Mouse (Mus musculus) olfactory bulb, adult 2 months (tissue): Measurements from ENCODE around the gene Tssk1. TPM values are rescaled to one million over a fixed set of nuclear protein-coding genes. Genes with fewer than 3 reads are reported as not detected.
A peak's percentile ranks its signal among the peaks of the same experiment; 100 is the strongest.

ENCODE experiments used
- H3K27ac ChIP-seq: fragments of 200-500 bp; 2 replicates; pipeline ENCODE4 v1.5.1; 2012; ENCODE audit warnings: low read depth, low read length; ENCODE audit not compliant: insufficient read depth
- H3K4me1 ChIP-seq: fragments of 200-500 bp; 2 replicates; pipeline ENCODE4 v1.6.1; 2012; ENCODE audit warnings: low read length; ENCODE audit not compliant: control insufficient read depth, insufficient read depth
- H3K4me3 ChIP-seq: fragments of 200-500 bp; 2 replicates; pipeline ENCODE4 v1.5.1; 2012; ENCODE audit warnings: mild to moderate bottlenecking, low read depth, low read length, moderate library complexity; ENCODE audit not compliant: insufficient read depth
- CTCF ChIP-seq: fragments of 200-500 bp; IDR thresholded peaks from 2 replicates; pipeline ENCODE4 v1.5.1; 2012; ENCODE audit warnings: low read depth, mild to moderate bottlenecking, low read length, moderate library complexity; ENCODE audit not compliant: insufficient read depth
- POLR2A ChIP-seq: fragments of 200-500 bp; IDR thresholded peaks from 2 replicates; pipeline ENCODE4 v1.6.1; 2012; ENCODE audit warnings: mild to moderate bottlenecking, low read depth, low read length, moderate library complexity; ENCODE audit not compliant: insufficient read depth
- WGBS: fragments of 180-500 bp; shearing (Covaris S2); methylation state at CpG from one replicate; pipeline ENCODE4 v1.1.7; 2018; 5-methylcytosine and 5-hydroxymethylcytosine counted together
- polyA plus RNA-seq: library from polyadenylated mRNA; stranded (reverse); fragments of >200 nt; gene quantifications from 2 replicates; pipeline ENCODE4 v1.2.4, GENCODE M21; 2012; ENCODE audit warnings: low replicate concordance; ENCODE audit not compliant: missing spikeins, insufficient read depth, insufficient read length

Tssk1 gene
- polyA plus RNA-seq, 1 experiment, result not detected

DNA sequence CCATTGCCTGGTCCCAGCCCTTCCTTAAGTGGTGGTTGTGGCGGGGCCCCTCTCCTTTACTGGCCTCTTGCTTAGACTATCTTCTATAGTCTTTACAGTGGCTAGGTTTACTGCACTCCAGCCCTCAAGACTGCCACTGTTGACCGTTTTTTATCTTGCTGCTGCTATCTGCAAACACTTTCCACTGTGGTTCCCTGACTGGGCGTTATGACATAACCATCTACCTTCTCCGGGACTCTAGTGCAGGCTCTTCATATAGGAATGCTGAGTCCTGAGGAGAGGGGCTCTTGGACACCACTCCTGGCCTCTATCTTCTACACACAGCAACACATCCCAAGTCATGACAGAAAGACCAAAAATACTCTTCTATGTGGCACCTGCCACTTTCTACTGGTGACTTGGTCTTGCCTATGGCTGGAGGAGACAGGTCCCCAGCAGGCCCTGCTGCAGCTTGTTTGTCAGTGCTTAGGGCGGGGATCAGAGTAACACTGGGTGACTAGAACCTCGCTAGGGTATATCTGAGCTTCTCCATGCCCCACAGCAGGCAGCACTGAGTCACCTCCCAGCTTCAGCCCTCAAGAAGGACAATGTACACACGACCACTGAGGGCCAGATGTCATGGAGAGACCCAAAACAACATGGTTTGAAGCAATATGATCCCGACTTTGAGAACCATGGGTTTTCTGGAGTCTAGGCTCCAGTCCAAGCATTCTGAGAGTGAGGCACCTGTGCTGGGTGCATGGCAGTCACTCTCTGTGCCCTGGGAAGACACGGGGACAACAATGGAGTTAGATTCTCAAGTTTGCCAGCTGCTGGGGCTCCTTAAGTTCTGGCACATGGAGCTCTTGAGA lies 39.8 kb downstream of the Tssk1 start:
- 73% methylated on average over 9 of the region's 9 CpGs for WGBS
- H3K4me3 ChIP-seq, result no peak overlapping the region
- H3K4me1 ChIP-seq, result peaks cover under 1% of the 10 kb centered on the region
- TF ChIP-seq CTCF (no peak), POLR2A (no peak)
- H3K27ac ChIP-seq, result no peak overlapping the region

DNA sequence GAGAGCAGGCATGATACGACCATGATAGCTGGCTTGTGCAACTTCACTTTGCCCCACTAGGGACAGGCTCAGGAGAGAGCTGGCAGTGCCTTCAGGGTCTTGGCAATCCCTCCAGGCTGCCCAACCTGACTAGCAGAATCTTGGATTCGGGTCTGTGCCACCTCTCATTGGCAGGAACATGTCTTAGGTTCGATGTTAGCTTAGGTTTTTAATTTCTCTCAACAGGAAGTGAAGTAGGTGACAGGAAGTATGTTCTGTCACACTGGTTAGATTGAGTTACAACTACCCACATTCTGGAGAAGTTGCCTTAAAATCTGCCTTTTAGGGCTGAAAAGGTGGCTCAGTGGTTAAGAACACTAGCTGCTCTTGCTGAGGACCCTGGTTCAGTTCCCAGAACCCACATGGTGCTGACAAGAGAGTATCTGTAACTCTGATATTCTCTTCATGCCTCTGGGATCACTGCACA lies 40.5 kb downstream of the Tssk1 start:
- Histone ChIP-seq H3K4me1 (no peaks in the 10 kb centered on the region), H3K4me3 (no peak overlapping the region), H3K27ac (no peak overlapping the region)
- WGBS, result 65% methylated on average over 3 of the region's 3 CpGs
- TF ChIP-seq CTCF, result no peak
- no peak for TF ChIP-seq POLR2A

DNA sequence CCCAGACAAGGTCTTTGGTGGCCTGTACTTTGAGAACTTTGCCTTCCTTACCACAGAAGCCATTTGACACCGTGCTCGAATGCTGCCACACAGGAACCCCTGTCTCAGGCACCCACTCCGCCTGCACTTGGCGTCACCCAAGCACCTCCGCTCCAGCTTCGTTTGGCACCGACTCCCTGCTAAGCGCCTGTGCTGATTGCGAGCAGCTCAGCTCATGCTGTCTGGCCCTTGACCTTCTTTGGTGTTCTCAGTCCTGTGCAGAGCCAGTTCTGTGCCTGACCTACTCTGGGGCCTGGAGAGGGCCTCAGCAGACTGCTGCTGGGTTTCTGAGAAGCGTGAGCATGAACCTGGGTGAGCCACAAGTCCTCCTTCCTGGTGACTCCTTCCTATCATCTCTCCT lies 42.8 kb downstream of the Tssk1 start:
- 85% methylated on average over 10 of the region's 10 CpGs for WGBS

DNA sequence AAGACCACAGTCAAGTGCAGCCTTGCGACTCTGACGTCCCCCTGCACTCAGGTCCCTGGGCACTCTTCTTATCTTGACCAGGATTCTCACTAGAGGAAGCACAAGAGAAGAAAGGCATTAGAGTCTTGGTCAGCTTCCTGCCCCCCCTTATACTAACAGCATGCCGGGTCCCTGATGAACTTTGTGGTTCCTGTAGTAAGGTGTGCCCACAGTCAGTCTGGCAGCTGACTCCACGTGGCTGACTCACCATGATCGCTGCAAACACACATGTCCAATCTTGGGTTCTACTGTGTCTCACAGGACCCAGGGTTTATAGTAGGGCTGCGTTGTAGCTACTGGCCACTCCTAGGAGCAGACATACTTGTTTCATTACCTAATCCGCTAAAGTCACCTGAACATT lies 44.2 kb downstream of the Tssk1 start:
- TF ChIP-seq CTCF (no peak), POLR2A (no peak)
- no peak overlapping the region for H3K27ac ChIP-seq
- WGBS, result 91% methylated on average over 7 of the region's 7 CpGs

More for the DNA sequence above, 42.8 kb downstream of the Tssk1 start:
- H3K27ac ChIP-seq, result no peak overlapping the region
- no peak for TF ChIP-seq POLR2A
- TF ChIP-seq CTCF, result no peak
- no peak overlapping the region for H3K4me3 ChIP-seq
- H3K4me1 ChIP-seq, result no peaks in the 10 kb centered on the region

DNA sequence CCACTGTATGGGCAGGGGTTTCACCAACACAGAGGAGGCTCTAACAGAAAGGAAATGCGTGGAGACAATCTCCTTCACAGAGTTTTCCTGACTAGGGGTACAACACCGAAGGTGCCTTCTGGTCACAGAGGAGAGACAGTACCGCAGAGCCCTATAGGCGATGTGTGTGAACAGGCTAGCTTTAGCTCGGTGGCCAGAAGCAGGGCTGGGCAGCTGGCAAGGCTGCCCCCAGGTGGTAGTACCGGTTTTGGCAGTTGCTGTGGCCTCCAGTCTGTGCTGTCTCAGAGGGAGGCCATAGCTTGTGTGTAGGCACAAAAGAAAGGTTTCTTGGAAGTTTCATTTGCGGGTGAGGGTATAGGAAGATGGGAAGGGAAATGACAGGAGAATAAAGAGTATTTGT lies 44.8 kb downstream of the Tssk1 start:
- Histone ChIP-seq H3K4me3 (no peak overlapping the region), H3K27ac (no peak overlapping the region), H3K4me1 (peaks cover 2% of the 10 kb centered on the region; the same call in 1 of the 2 replicates)
- 18% methylated on average over 7 of the region's 7 CpGs for WGBS
- TF ChIP-seq CTCF (peak; percentile 59), POLR2A (no peak)

More for the DNA sequence above, 44.2 kb downstream of the Tssk1 start:
- H3K4me3 ChIP-seq, result no peak overlapping the region
- no peaks in the 10 kb centered on the region for H3K4me1 ChIP-seq

DNA sequence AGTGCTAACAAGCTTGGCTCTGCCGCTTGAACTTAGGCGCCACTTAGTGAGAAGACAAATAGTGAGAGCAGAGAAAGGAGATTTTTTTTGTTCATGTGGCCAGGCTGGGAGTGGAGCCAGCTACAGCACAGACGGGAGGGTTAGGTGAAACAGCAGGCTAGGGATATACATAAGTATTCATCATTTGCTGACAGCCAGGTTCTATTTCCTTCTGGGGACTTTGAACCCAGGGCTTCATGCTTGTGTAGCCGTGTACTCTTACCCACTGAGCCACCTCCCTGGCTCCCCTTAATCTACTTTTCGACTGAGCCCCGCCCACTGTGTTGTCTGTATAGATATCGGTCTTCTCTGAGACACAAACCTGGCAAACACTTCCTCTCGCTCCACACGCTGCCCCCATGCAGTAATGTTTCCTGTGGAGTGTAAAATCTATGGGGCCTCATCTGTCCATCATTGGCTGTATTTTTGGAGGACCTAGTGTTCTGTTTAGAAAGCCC lies 45.3 kb downstream of the Tssk1 start:
- 43% methylated on average over 9 of the region's 9 CpGs for WGBS
- Histone ChIP-seq H3K27ac (no peak overlapping the region), H3K4me3 (no peak overlapping the region), H3K4me1 (peaks cover 2% of the 10 kb centered on the region; the same call in 1 of the 2 replicates)
- no peak for TF ChIP-seq POLR2A
- TF ChIP-seq CTCF, result no peak

DNA sequence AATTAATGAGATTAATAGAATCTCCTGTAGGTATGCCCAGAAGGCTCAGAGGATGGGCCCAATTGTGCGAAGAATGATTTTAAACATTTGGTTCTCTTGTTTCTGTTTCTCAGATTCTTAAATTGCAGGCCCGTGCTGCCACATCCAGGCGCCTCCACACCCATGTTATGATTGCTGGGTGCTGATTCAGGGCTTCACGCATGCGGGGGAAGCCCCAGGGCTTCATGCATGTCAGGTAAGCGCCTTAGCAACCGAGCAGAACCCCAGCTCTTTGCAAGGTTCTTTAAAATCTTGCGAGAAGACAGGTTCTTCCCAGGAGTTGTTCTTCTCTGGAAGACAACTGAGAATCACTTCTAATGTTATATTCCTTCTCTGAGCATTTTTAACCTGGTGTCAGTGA lies 49.4 kb downstream of the Tssk1 start:
- no peak for TF ChIP-seq POLR2A
- TF ChIP-seq CTCF, result no peak
- Histone ChIP-seq H3K4me1 (peaks cover 9% of the 10 kb centered on the region), H3K27ac (no peak overlapping the region), H3K4me3 (no peak overlapping the region)
- 60% methylated on average over 8 of the region's 8 CpGs for WGBS

DNA sequence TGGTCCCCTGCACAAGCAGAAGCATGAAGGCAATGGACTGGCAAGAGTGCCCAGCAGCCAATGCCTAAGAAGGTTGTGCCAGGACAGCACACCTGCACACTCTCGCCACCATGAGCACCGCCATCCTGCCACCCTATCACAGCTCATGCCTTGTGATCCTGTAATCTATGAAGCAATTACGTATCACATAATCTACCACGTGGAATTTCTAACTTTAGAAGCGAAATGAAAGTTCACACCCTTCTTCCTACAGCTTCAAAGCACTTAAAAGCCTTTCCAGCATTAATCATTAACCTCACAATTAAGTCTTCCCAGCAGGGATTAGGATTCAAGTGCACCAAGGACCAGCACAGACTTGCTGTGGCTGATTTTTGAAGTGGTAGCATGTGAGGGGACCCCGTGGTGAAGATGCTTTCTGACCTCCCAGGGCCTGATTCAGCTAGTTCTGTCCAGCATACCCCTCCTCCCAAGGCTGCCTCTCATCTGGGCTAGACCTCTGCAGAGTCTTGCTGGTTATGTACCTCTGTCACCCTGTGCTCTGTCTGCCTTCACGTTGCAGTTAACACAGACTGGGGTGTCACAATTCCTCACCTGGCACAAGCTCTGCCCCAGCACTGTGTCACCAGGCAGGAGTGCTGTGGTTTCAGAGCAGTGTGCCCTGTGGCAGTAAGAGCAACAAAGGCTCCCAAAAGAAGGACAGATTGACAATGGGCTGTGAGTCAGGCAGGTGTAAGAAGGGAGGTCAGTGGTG lies 51.2 kb downstream of the Tssk1 start:
- TF ChIP-seq POLR2A (no peak), CTCF (no peak)
- 44% methylated on average over 7 of the region's 7 CpGs for WGBS
- Histone ChIP-seq H3K4me3 (no peak overlapping the region), H3K4me1 (peaks cover 9% of the 10 kb centered on the region), H3K27ac (no peak overlapping the region)

Other genes starting within 250 kb of the Tssk1 start
- not detected in 2 replicates for gene Ccdc74a, start 247.8 kb upstream of the Tssk1 start, polyA plus RNA-seq
- not detected in 2 replicates for gene Med15, start 161.3 kb upstream of the Tssk1 start, polyA plus RNA-seq
- not detected in 2 replicates for gene Klhl22, start 134.6 kb upstream of the Tssk1 start, polyA plus RNA-seq
- gene Scarf2, start 96.9 kb upstream of the Tssk1 start, polyA plus RNA-seq, result not detected in 2 replicates
- gene B830017H08Rik, start 61.1 kb upstream of the Tssk1 start, polyA plus RNA-seq, result not detected in 2 replicates
- gene Car15, start 55.9 kb upstream of the Tssk1 start, polyA plus RNA-seq, result not detected in 2 replicates
- not detected in 2 replicates for gene Gm20518, start 2.6 kb upstream of the Tssk1 start, polyA plus RNA-seq
- gene Dgcr2, start 4.3 kb downstream of the Tssk1 start, polyA plus RNA-seq, result not detected in 2 replicates
- gene Tssk2, start 4.4 kb downstream of the Tssk1 start, polyA plus RNA-seq, result not detected in 2 replicates
- not detected in 2 replicates for gene Ess2, start 17.1 kb downstream of the Tssk1 start, polyA plus RNA-seq
- not detected in 2 replicates for gene Gsc2, start 20.8 kb downstream of the Tssk1 start, polyA plus RNA-seq
- gene Slc25a1, start 34.0 kb downstream of the Tssk1 start, polyA plus RNA-seq, result not detected in 2 replicates
- not detected in 2 replicates for gene Vpreb2, start 86.2 kb downstream of the Tssk1 start, polyA plus RNA-seq
- gene Dgcr6, start 158.6 kb downstream of the Tssk1 start, polyA plus RNA-seq, result not detected in 2 replicates
- gene Prodh, start 196.0 kb downstream of the Tssk1 start, polyA plus RNA-seq, result not detected in 2 replicates
- gene Rtn4r, start 233.4 kb downstream of the Tssk1 start, polyA plus RNA-seq, result not detected in 2 replicates